Mouse (Mus musculus) cerebellum, adult 2 months (tissue): ENCODE measurements around the gene Nudcd2.

Experiments used
- CTCF ChIP-seq: fragments of 200-500 bp; IDR thresholded peaks from 2 replicates; pipeline ENCODE4 v1.5.1; 2011; ENCODE audit warnings: low read depth, mild to moderate bottlenecking, control low read depth, low read length, moderate library complexity, borderline replicate concordance; ENCODE audit not compliant: insufficient read depth
- POLR2A ChIP-seq: fragments of 200-500 bp; IDR thresholded peaks from 2 replicates; pipeline ENCODE4 v1.6.1; 2011; ENCODE audit warnings: low read length, control low read depth, borderline replicate concordance; ENCODE audit not compliant: insufficient read depth

- TF ChIP-seq CTCF (no peak), POLR2A (no peak)
These were observed 53.4 kb downstream of the Nudcd2 start for GRCm38 (mm10) chr11:40786900-40787299.
